In genomic region chr4:44434593-44434992, GRCm38 (mm10) we compare ENCODE assay signal across 12 mouse cellular contexts.
A peak's percentile ranks its signal among the peaks of the same experiment; 100 is the strongest.
DNase-seq lines count a peak whose midpoint lies in the region; ATAC-seq and TF ChIP-seq lines count a peak whose summit lies in the region.
"Had no signal": no experiment of that assay in that cellular context is flagged by ENCODE, and none has a peak within 500 bp of the region (broad histone marks: within the 10 kb centered on the region; RNA-seq: fewer than 3 reads in every experiment).

No protein-coding gene starts in this region.

- H3K4me3 ChIP-seq in kidney, embryonic 14.5 days (ENCODE audit: low read length): no peak overlapping the region
- no peak overlapping the region for H3K4me3 ChIP-seq in kidney, adult 2 months (ENCODE audit: insufficient read depth, low read depth, low read length)
- H3K4me3 ChIP-seq in midbrain, embryonic 14.5 days (replicated peaks; ENCODE audit: low read depth, low read length): no peak overlapping the region
- H3K4me3 ChIP-seq: intestine, embryonic 15.5 days; neural tube, embryonic 12.5 days had no signal

- H3K9ac ChIP-seq in kidney, embryonic 14.5 days (ENCODE audit: low read depth, low read length): no peak overlapping the region
- no peak overlapping the region for H3K9ac ChIP-seq in midbrain, embryonic 14.5 days (replicated peaks; ENCODE audit: low read length)
- H3K9ac ChIP-seq: intestine, embryonic 15.5 days; neural tube, embryonic 12.5 days had no signal

- H3K27ac ChIP-seq in kidney, embryonic 14.5 days (ENCODE audit: low read depth, low read length): no peak overlapping the region
- no peak overlapping the region for H3K27ac ChIP-seq in kidney, adult 2 months (ENCODE audit: insufficient read depth, low read depth, low read length)
- H3K27ac ChIP-seq in midbrain, embryonic 14.5 days (replicated peaks; ENCODE audit: low read depth, low read length): no peak overlapping the region
- H3K27ac ChIP-seq: intestine, embryonic 15.5 days; macrophage; neural tube, embryonic 12.5 days had no signal

- ATAC-seq in kidney, embryonic 14.5 days (ENCODE audit: low FRiP score, low TSS enrichment): peak; percentile 64; the same call in 1 of the 2 replicates
- no peak for ATAC-seq in midbrain, embryonic 14.5 days (ENCODE audit: low FRiP score, low TSS enrichment)
- ATAC-seq: intestine, embryonic 15.5 days had no signal

- DNase-seq in kidney, adult 2 months: no peak
- DNase-seq in ES-CJ7 (ENCODE audit: low read depth, low spot score) (peak; percentile 71), adipocyte (ENCODE audit: low spot score) (peak; percentile 21)
- DNase-seq in kidney, postnatal 4 days: peak; percentile 69 to 74
- DNase-seq in gastrocnemius, postnatal 10 days: no peak
- DNase-seq in cerebellum, postnatal 4 days (ENCODE audit: low spot score in 2 of 2): no peak
- DNase-seq in midbrain, embryonic 14.5 days: no peak
- DNase-seq: thymus, postnatal 36 days had no signal

- no peak for TF ChIP-seq POLR2A in kidney, adult 2 months (IDR thresholded peaks at IDR 0.05; ENCODE audit: low read depth, low read length)

- TF ChIP-seq CTCF in kidney, adult 2 months (conservative IDR thresholded peaks at IDR 0.05; ENCODE audit: insufficient read depth, insufficient read length, low read depth, low read length): no peak

- H3K4me1 ChIP-seq in kidney, embryonic 14.5 days (ENCODE audit: control insufficient read depth, insufficient read depth, low read length): no peaks in the 10 kb centered on the region
- H3K4me1 ChIP-seq in kidney, adult 2 months (ENCODE audit: control insufficient read depth, insufficient read depth, low read length): no peaks in the 10 kb centered on the region
- no peaks in the 10 kb centered on the region for H3K4me1 ChIP-seq in midbrain, embryonic 14.5 days (ENCODE audit: control insufficient read depth, insufficient read depth, low read length)
- H3K4me1 ChIP-seq: intestine, embryonic 15.5 days; neural tube, embryonic 12.5 days had no signal

- H3K9me3 ChIP-seq in kidney, embryonic 14.5 days (ENCODE audit: control insufficient read depth, low read length): no peaks in the 10 kb centered on the region
- no peaks in the 10 kb centered on the region for H3K9me3 ChIP-seq in midbrain, embryonic 14.5 days (ENCODE audit: control insufficient read depth, low read length)
- H3K9me3 ChIP-seq: intestine, embryonic 15.5 days; neural tube, embryonic 12.5 days had no signal

- H3K4me2 ChIP-seq in kidney, embryonic 14.5 days (replicated peaks; ENCODE audit: low read depth, low read length): no peak overlapping the region
- H3K4me2 ChIP-seq in midbrain, embryonic 14.5 days (ENCODE audit: low read length): no peak overlapping the region
- H3K4me2 ChIP-seq: intestine, embryonic 15.5 days; neural tube, embryonic 12.5 days had no signal

- no peaks in the 10 kb centered on the region for H3K36me3 ChIP-seq in kidney, embryonic 14.5 days (ENCODE audit: control insufficient read depth, insufficient read depth, low read length)
- H3K36me3 ChIP-seq in kidney, adult 2 months (ENCODE audit: control insufficient read depth, insufficient read depth, low read length): no peaks in the 10 kb centered on the region
- H3K36me3 ChIP-seq in midbrain, embryonic 14.5 days (ENCODE audit: control insufficient read depth, insufficient read depth, low read length): no peaks in the 10 kb centered on the region
- H3K36me3 ChIP-seq: intestine, embryonic 15.5 days; neural tube, embryonic 12.5 days had no signal

- 13% methylated on average over 9 of the region's 9 CpGs for WGBS in kidney, embryonic 14.5 days
- 13% methylated on average over 9 of the region's 9 CpGs for WGBS in kidney, adult 2 months
- 41% methylated on average over 9 of the region's 9 CpGs for WGBS in midbrain, embryonic 14.5 days

- no peaks in the 10 kb centered on the region for H3K27me3 ChIP-seq in kidney, embryonic 14.5 days (ENCODE audit: control insufficient read depth, insufficient read depth, low read length)
- H3K27me3 ChIP-seq in kidney, adult 2 months (replicated peaks; ENCODE audit: control insufficient read depth, insufficient read depth, low read length): no peaks in the 10 kb centered on the region
- H3K27me3 ChIP-seq in midbrain, embryonic 14.5 days (ENCODE audit: control insufficient read depth, insufficient read depth, low read length): no peaks in the 10 kb centered on the region
- H3K27me3 ChIP-seq: intestine, embryonic 15.5 days; neural tube, embryonic 12.5 days had no signal

Comparison
In these comparisons a context has a peak if more than half of its experiments do, and no peak if none do; other contexts are left out.
1. DNase-seq: peak in ES-CJ7 (single experiment), adipocyte (single experiment) and kidney, postnatal 4 days (2 of 2); none in kidney, adult 2 months (single experiment), gastrocnemius, postnatal 10 days (single experiment), cerebellum, postnatal 4 days (0 of 2) and midbrain, embryonic 14.5 days (single experiment).